Mouse (Mus musculus) MEL (cell line): ENCODE measurements around the gene Pi4k2a. TPM values are rescaled to one million over a fixed set of nuclear protein-coding genes. Genes with fewer than 3 reads are reported as not detected.
A peak's percentile ranks its signal among the peaks of the same experiment; 100 is the strongest.

ENCODE experiments used
- DNase-seq: peaks from one replicate; pipeline ENCODE4 v3.0.0; 2011; ENCODE audit warnings: low read depth, low spot score
- H3K27ac ChIP-seq: 2 replicates; pipeline ENCODE4 v1.5.1; 2012; ENCODE audit warnings: low read depth, mild to moderate bottlenecking, control low read depth, low read length, moderate library complexity; ENCODE audit not compliant: control insufficient read depth
- H3K27me3 ChIP-seq, 2 experiments: fragments of 150-350 bp in 1 of 2; sonication (generic) in 1 of 2; 2 replicates each; pipeline ENCODE4 v1.6.1; 2012; ENCODE audit warnings: low read length in 2 of 2, mild to moderate bottlenecking in 2 of 2, improper control_type of control experiment in 1 of 2, moderate library complexity in 1 of 2; ENCODE audit not compliant: insufficient read depth in 2 of 2, control insufficient read depth in 1 of 2
- H3K36me3 ChIP-seq, 2 experiments: 2 replicates each; pipeline ENCODE4 v1.6.1; 2012 to 2014; ENCODE audit warnings: low read length in 2 of 2, improper control_type of control experiment in 1 of 2, inconsistent platforms in 1 of 2, mild to moderate bottlenecking in 1 of 2; ENCODE audit not compliant: insufficient read depth in 2 of 2, control insufficient read depth in 1 of 2
- H3K4me1 ChIP-seq, 2 experiments: fragments of 150-350 bp in 1 of 2; sonication (generic) in 1 of 2; 2 replicates each; pipeline ENCODE4 v1.6.1; 2012; ENCODE audit warnings: low read length in 2 of 2, improper control_type of control experiment in 1 of 2, mild to moderate bottlenecking in 1 of 2; ENCODE audit not compliant: insufficient read depth in 2 of 2, control insufficient read depth in 1 of 2
- H3K4me3 ChIP-seq, 2 experiments: fragments of 150-350 bp in 1 of 2; sonication (generic) in 1 of 2; 2 replicates each; pipeline ENCODE4 v1.5.1; 2012; ENCODE audit warnings: low read depth in 2 of 2, low read length in 2 of 2, mild to moderate bottlenecking in 2 of 2, moderate library complexity in 2 of 2, control low read depth in 1 of 2, improper control_type of control experiment in 1 of 2; ENCODE audit not compliant: control insufficient read depth in 1 of 2, insufficient read depth in 1 of 2
- H3K79me2 ChIP-seq: 2 replicates; pipeline ENCODE4 v1.6.1; 2012; ENCODE audit warnings: mild to moderate bottlenecking, low read length, moderate library complexity; ENCODE audit not compliant: control insufficient read depth, poor library complexity, insufficient read depth
- H3K9ac ChIP-seq: 2 replicates; pipeline ENCODE4 v1.6.1; 2012; ENCODE audit warnings: low read depth, mild to moderate bottlenecking, control low read depth, low read length, moderate library complexity; ENCODE audit not compliant: control insufficient read depth, poor library complexity, severe bottlenecking
- H3K9me3 ChIP-seq: fragments of 150-350 bp; sonication (generic); replicated peaks from 2 replicates; pipeline ENCODE4 v1.6.1; 2012; ENCODE audit warnings: mild to moderate bottlenecking, low read length, improper control_type of control experiment, moderate library complexity; ENCODE audit not compliant: insufficient read depth
- BHLHE40 ChIP-seq: IDR thresholded peaks from 2 replicates; pipeline ENCODE4 v1.6.1; 2012; ENCODE audit warnings: low read depth, mild to moderate bottlenecking, inconsistent platforms, low read length, improper control_type of control experiment, borderline replicate concordance
- CTCF ChIP-seq, 3 experiments: IDR thresholded peaks in 2 of 3; conservative IDR thresholded peaks in 1 of 3; 2 replicates each; pipeline ENCODE4 v1.5.1; 2011 to 2012; ENCODE audit warnings: low read length in 3 of 3, low read depth in 2 of 3, mild to moderate bottlenecking in 2 of 3, improper control_type of control experiment in 1 of 3, inconsistent platforms in 1 of 3, mixed read lengths in 1 of 3, moderate library complexity in 1 of 3; ENCODE audit not compliant: control insufficient read depth in 1 of 3, insufficient read depth in 1 of 3, poor library complexity in 1 of 3, severe bottlenecking in 1 of 3
- E2F4 ChIP-seq: IDR thresholded peaks from 2 replicates; pipeline ENCODE4 v1.6.1; 2011; ENCODE audit warnings: low read depth, low read length, improper control_type of control experiment, borderline replicate concordance
- EP300 ChIP-seq, 2 experiments: IDR thresholded peaks; 2 replicates each; pipeline ENCODE4 v1.6.1; 2011; ENCODE audit warnings: improper control_type of control experiment in 2 of 2, low read length in 2 of 2, low read depth in 1 of 2, mild to moderate bottlenecking in 1 of 2
- GABPA ChIP-seq: IDR thresholded peaks from 2 replicates; pipeline ENCODE4 v1.6.1; 2012; ENCODE audit warnings: low read depth, mild to moderate bottlenecking, inconsistent platforms, low read length, improper control_type of control experiment, moderate library complexity
- GATA1 ChIP-seq: IDR thresholded peaks from 2 replicates; pipeline ENCODE4 v1.6.1; 2011; ENCODE audit warnings: low read depth, low read length, improper control_type of control experiment
- HCFC1 ChIP-seq: IDR thresholded peaks from 2 replicates; pipeline ENCODE4 v1.6.1; 2012; ENCODE audit warnings: low read depth, mild to moderate bottlenecking, inconsistent platforms, low read length, improper control_type of control experiment, moderate library complexity
- JUND ChIP-seq: IDR thresholded peaks from 2 replicates; pipeline ENCODE4 v1.6.1; 2011; ENCODE audit warnings: low read depth, mild to moderate bottlenecking, improper control_type of control experiment, low read length
- KAT2A ChIP-seq: conservative IDR thresholded peaks from 2 replicates; pipeline ENCODE4 v1.6.1; 2012; ENCODE audit warnings: low read depth, low read length, improper control_type of control experiment, inconsistent platforms
- MAFK ChIP-seq: IDR thresholded peaks from 2 replicates; pipeline ENCODE4 v1.6.1; 2011; ENCODE audit warnings: low read depth, mild to moderate bottlenecking, low read length, improper control_type of control experiment, borderline replicate concordance
- MAX ChIP-seq: IDR thresholded peaks from 2 replicates; pipeline ENCODE4 v1.6.1; 2011; ENCODE audit warnings: low read length, improper control_type of control experiment
- MAZ ChIP-seq: IDR thresholded peaks from 2 replicates; pipeline ENCODE4 v1.6.1; 2012; ENCODE audit warnings: low read depth, mild to moderate bottlenecking, inconsistent platforms, low read length, improper control_type of control experiment
- MEF2A ChIP-seq: IDR thresholded peaks from 2 replicates; pipeline ENCODE4 v1.6.1; 2014; ENCODE audit warnings: low read depth, mild to moderate bottlenecking, inconsistent platforms, low read length, improper control_type of control experiment; ENCODE audit not compliant: poor library complexity, insufficient replicate concordance, severe bottlenecking; ENCODE audit errors: extremely low read depth
- MXI1 ChIP-seq: IDR thresholded peaks from 2 replicates; pipeline ENCODE4 v1.6.1; 2011; ENCODE audit warnings: mild to moderate bottlenecking, low read depth, low read length, improper control_type of control experiment
- MYC ChIP-seq: IDR thresholded peaks from 2 replicates; pipeline ENCODE4 v1.6.1; 2011; ENCODE audit warnings: low read depth, mild to moderate bottlenecking, low read length, improper control_type of control experiment, moderate library complexity
- NELFE ChIP-seq: IDR thresholded peaks from 2 replicates; pipeline ENCODE4 v1.6.1; 2011; ENCODE audit warnings: low read depth, low read length, improper control_type of control experiment
- POLR2A ChIP-seq, 2 experiments: IDR thresholded peaks; 2 replicates each; pipeline ENCODE4 v1.6.1; 2011 to 2012; ENCODE audit warnings: low read length in 2 of 2, mild to moderate bottlenecking in 2 of 2, control low read depth in 1 of 2, improper control_type of control experiment in 1 of 2, low read depth in 1 of 2, moderate library complexity in 1 of 2; ENCODE audit not compliant: control insufficient read depth in 1 of 2, insufficient read depth in 1 of 2, poor library complexity in 1 of 2
- POLR2AphosphoS2 ChIP-seq: IDR thresholded peaks from 2 replicates; pipeline ENCODE4 v1.6.1; 2011; ENCODE audit warnings: low read length, improper control_type of control experiment
- POLR2AphosphoS5 ChIP-seq: IDR thresholded peaks from 2 replicates; pipeline ENCODE4 v1.6.1; 2012; ENCODE audit warnings: low read depth, borderline replicate concordance, mild to moderate bottlenecking, inconsistent platforms, low read length, moderate library complexity, mixed read lengths
- SIN3A ChIP-seq: IDR thresholded peaks from 2 replicates; pipeline ENCODE4 v1.6.1; 2012; ENCODE audit warnings: low read length, improper control_type of control experiment, inconsistent platforms
- SMC3 ChIP-seq: IDR thresholded peaks from 2 replicates; pipeline ENCODE4 v1.6.1; 2011; ENCODE audit warnings: low read depth, low read length, improper control_type of control experiment
- TAL1 ChIP-seq: IDR thresholded peaks from 2 replicates; pipeline ENCODE4 v1.6.1; 2012; ENCODE audit warnings: mild to moderate bottlenecking, inconsistent platforms, low read length, moderate library complexity, mixed read lengths
- TBP ChIP-seq: IDR thresholded peaks from 2 replicates; pipeline ENCODE4 v1.8.0; 2011; ENCODE audit warnings: low read depth, low read length, improper control_type of control experiment
- TCF12 ChIP-seq: IDR thresholded peaks from 2 replicates; pipeline ENCODE4 v1.6.1; 2014; ENCODE audit warnings: low read depth, mild to moderate bottlenecking, inconsistent platforms, low read length, improper control_type of control experiment, moderate library complexity
- UBTF ChIP-seq: IDR thresholded peaks from 2 replicates; pipeline ENCODE4 v1.6.1; 2012; ENCODE audit warnings: low read depth, mild to moderate bottlenecking, inconsistent platforms, low read length, improper control_type of control experiment, moderate library complexity, borderline replicate concordance; ENCODE audit not compliant: insufficient read depth
- USF1 ChIP-seq: IDR thresholded peaks from 2 replicates; pipeline ENCODE4 v1.6.1; 2014; ENCODE audit warnings: low read depth, mild to moderate bottlenecking, inconsistent platforms, low read length, improper control_type of control experiment, moderate library complexity
- USF2 ChIP-seq, 2 experiments: IDR thresholded peaks; 2 replicates each; pipeline ENCODE4 v1.6.1; 2011 to 2012; ENCODE audit warnings: improper control_type of control experiment in 2 of 2, low read length in 2 of 2, borderline replicate concordance in 1 of 2, inconsistent platforms in 1 of 2, low read depth in 1 of 2, mild to moderate bottlenecking in 1 of 2; ENCODE audit not compliant: insufficient read depth in 1 of 2
- ZKSCAN1 ChIP-seq: IDR thresholded peaks from 2 replicates; pipeline ENCODE4 v1.6.1; 2012; ENCODE audit warnings: low read depth, mild to moderate bottlenecking, inconsistent platforms, low read length, improper control_type of control experiment, moderate library complexity
- ZMIZ1 ChIP-seq: IDR thresholded peaks from 2 replicates; pipeline ENCODE4 v1.6.1; 2012; ENCODE audit warnings: low read depth, mild to moderate bottlenecking, inconsistent platforms, low read length, improper control_type of control experiment, moderate library complexity
- ZNF384 ChIP-seq: IDR thresholded peaks from 2 replicates; pipeline ENCODE4 v1.6.1; 2012; ENCODE audit warnings: low read depth, mild to moderate bottlenecking, inconsistent platforms, low read length, improper control_type of control experiment
- polyA plus RNA-seq, 2 experiments: library from polyadenylated mRNA; stranded (reverse) in 1 of 2; unstranded in 1 of 2; fragments of >175 nt in 1 of 2; fragments of >200 nt in 1 of 2; gene quantifications; 2 replicates each; pipeline versions ENCODE4 v1.2.1 to v1.2.4; 2012; ENCODE audit warnings: low replicate concordance in 2 of 2, low read depth in 1 of 2; ENCODE audit not compliant: insufficient read length in 2 of 2, insufficient read depth in 1 of 2, missing spikeins in 1 of 2
- total RNA-seq: library from RNA; depleted of rRNA; stranded (reverse); fragments of 300-350 nt; gene quantifications from 2 replicates; pipeline ENCODE4 v1.2.3, GENCODE M21; 2012

Gene Pi4k2a
- total and polyA plus RNA-seq, 3 experiments, result 10.2 to 30.3 TPM; not detected in 1

DNA sequence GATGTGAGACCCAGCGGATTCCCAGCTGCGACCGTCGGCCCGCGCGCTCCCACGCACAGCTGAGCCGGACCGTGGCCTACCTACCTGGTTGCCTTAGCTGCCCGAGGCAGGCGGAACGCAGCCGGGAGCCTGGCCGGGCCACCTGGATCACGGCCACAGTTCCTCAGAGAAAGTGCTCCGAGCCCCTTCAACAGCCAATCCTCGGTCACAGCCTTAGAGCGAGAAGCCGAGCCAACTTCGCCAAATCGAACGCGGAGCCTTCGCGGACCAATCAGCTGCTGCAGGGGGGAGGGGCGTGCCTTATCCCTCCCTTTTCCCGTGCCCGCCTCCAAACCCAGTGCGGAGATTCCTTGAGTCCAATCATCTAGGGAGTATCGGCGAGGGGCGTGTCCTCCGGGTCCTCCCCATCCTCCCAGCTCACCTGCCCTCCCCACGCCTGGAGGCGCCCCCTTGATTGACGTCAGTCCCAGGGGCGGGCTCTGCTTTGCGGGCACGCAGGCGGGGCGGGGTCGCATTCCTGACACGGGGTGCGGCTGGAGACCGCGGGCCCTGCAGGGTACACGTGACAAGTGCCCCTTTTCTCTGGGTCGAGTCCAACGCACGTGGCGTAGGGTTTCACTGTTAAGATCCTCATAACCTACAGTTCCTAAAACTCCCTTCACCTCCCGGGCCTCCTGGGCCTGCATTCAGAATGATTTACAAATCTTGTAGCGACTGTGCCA is 38.7 kb downstream of the Pi4k2a start, which contains the start of gene Avpi1 (continued):
- TF ChIP-seq MEF2A (peak; percentile 6; the same call in 1 of the 2 replicates), E2F4 (peak; percentile 84), MAFK (no peak)

DNA sequence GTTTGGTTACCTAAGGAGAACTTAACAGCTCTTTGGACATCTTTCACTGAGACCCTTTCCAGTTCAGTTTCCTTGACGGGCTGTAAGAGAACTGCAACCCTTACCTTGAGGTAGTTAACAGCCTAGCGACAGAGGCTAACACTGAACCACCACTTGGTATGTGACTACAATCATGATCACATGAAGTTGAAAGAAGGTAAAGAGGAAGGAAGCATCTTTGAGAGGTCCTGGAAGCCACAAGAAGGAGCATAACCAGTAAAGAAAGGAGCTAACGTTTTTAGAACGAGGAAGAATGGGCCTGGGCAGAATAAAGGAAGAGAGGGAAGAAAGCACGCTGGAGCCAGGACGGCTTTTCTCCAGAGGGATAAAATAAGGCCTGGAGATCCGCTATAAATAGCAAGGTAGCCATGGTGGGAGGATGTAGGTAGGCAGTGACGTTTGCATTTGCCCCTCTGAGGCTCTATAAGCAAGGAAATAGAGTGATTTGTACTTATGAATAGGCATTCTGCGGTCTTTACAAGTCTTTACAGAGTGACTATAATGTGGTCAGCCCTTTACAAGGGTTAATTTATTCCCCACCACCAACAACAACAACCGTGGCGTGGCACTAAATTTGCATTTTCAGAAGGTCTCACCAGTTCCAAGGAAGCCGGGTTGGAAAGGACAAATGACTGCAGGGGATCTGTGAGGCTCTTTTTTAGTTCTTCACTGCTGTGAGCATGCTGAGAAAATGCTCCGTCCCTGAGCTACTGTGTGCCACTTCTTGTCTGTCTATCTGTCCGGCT is 39.4 kb downstream of the Pi4k2a start:
- peaks cover 0 to 47% of the 10 kb centered on the region in 2 experiments; a peak in 2 of 4 replicates for H3K36me3 ChIP-seq
- H3K27ac ChIP-seq, result peak overlapping the region; percentile 96
- H3K4me3 ChIP-seq, result peak overlapping the region; percentile 30 to 42
- H3K4me1 ChIP-seq, result peaks cover 21 to 48% of the 10 kb centered on the region in 2 experiments
- H3K79me2 ChIP-seq, result peaks cover 6% of the 10 kb centered on the region
- no peaks in the 10 kb centered on the region for H3K27me3 ChIP-seq
- peak overlapping the region; percentile 78 for H3K9ac ChIP-seq
- no peak for DNase-seq
- H3K9me3 ChIP-seq, result no peaks in the 10 kb centered on the region
- no peak for TF ChIP-seq BHLHE40
- 0 out of 2 replicates have a peak, but pooled peaks have one; percentile 5 for TF ChIP-seq SMC3
- TF ChIP-seq GABPA, result 0 out of 2 replicates have a peak, but pooled peaks have one; percentile 27
- TF ChIP-seq MAZ, result no peak; the same call in 1 of the 2 replicates
- TF ChIP-seq POLR2AphosphoS2, result no peak; the same call in 1 of the 2 replicates
- TF ChIP-seq USF2 (IDR thresholded peaks at IDR 0.05; ENCODE audit: borderline replicate concordance in 1 of 2, insufficient read depth in 1 of 2, low read depth in 1 of 2, low read length in 2 of 2), result no peak
- no peak for TF ChIP-seq MAFK
- no peak for TF ChIP-seq NELFE
- peak; percentile 59; the same call in 1 of the 2 replicates for TF ChIP-seq JUND
- TF ChIP-seq TCF12, result no peak
- TF ChIP-seq POLR2AphosphoS5, result peak; percentile 33; the same call in 1 of the 2 replicates
- TF ChIP-seq USF1, result no peak
- TF ChIP-seq GATA1, result no peak
- peak in 1 of 2 experiments; percentile 20; a peak in 2 of 4 replicates for TF ChIP-seq POLR2A (IDR thresholded peaks at IDR 0.05; ENCODE audit: control insufficient read depth in 1 of 2, insufficient read depth in 1 of 2, low read depth in 1 of 2, low read length in 2 of 2, poor library complexity in 1 of 2)
- TF ChIP-seq ZNF384, result 0 out of 2 replicates have a peak, but pooled peaks have one; percentile 41
- no peak for TF ChIP-seq TAL1
- no peak; the same call in 1 of the 2 replicates for TF ChIP-seq HCFC1
- peak; percentile 85 for TF ChIP-seq ZMIZ1
- peak in 1 of 2 experiments; percentile 7; a peak in 3 of 4 replicates for TF ChIP-seq EP300 (IDR thresholded peaks at IDR 0.05; ENCODE audit: low read depth in 1 of 2, low read length in 2 of 2)
- TF ChIP-seq MAX, result no peak
- no peak for TF ChIP-seq MYC
- 0 out of 2 replicates have a peak, but pooled peaks have one; percentile 2 for TF ChIP-seq MEF2A
- peak; percentile 61 for TF ChIP-seq TBP
- 0 out of 2 replicates have a peak, but pooled peaks have one; percentile 25 for TF ChIP-seq ZKSCAN1
- TF ChIP-seq CTCF (IDR thresholded peaks at IDR 0.05 in 2 of 3, conservative IDR thresholded peaks at IDR 0.05 in 1 of 3; ENCODE audit: control insufficient read depth in 1 of 3, insufficient read depth in 1 of 3, low read depth in 2 of 3, low read length in 3 of 3, poor library complexity in 1 of 3, severe bottlenecking in 1 of 3), result no peak
- TF ChIP-seq MXI1, result peak; percentile 29; the same call in 1 of the 2 replicates
- TF ChIP-seq SIN3A, result peak; percentile 46; the same call in 1 of the 2 replicates
- TF ChIP-seq UBTF, result no peak
- peak; percentile 1; the same call in 1 of the 2 replicates for TF ChIP-seq KAT2A
